ENCODE assay signal across 8 mouse cellular contexts in the genomic region with DNA sequence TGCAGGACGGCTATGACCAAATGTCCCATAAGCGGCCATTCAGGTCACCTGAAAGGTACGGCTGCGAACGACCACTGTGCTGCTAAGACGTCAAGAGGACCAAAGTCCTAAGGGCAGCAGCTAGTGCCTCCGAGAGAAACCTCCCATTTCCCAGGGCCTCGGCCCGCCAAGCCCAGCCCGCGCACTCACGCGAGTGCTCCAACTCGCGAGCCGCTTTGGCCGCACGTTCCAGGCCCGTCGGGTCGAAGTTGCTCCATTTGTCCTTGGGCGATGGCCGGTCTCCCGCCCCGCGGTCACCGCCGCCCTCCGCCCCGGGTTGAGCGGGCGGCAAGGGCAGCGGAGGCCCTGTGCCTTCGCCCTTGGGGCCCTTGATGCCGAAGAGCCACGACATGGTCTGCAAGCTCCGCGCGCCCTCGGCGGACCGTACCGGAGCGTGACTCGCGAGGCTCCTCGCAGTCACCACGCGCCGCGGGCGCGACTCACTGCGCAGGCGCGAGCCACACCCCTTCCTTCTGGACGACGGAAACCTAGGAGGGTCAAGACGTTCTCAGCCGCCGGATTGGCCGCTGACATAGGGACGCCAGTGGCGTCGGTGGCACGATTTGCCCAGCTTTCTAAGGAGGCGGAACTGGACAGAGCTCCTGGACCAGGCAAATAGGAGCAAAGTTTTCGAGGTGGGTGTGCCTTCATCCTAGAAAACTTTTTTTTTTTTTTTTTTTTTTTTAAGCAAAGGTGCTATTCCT. TPM values are rescaled to one million over a fixed set of nuclear protein-coding genes. Genes with fewer than 3 reads are reported as not detected.
DNase-seq lines count a peak whose midpoint lies in the region; ATAC-seq and TF ChIP-seq lines count a peak whose summit lies in the region.

Atad3a (minus strand) TSS at position 481 of the 743 bp plus-strand sequence.

- peak within 1 kb of the TSS; percentile 30; the same call in 1 of the 2 replicates for H3K27ac ChIP-seq in CH12.LX (ENCODE audit: insufficient read depth, low read depth)
- no peak within 1 kb of the TSS for H3K27ac ChIP-seq in forebrain, embryonic 11.5 days (ENCODE audit: low read depth, low read length)
- peak within 1 kb of the TSS; percentile 88 for H3K27ac ChIP-seq in heart, embryonic 16.5 days (ENCODE audit: low read length)
- H3K27ac ChIP-seq in liver, embryonic 15.5 days (replicated peaks) = peak within 1 kb of the TSS; percentile 66
- H3K27ac ChIP-seq in neural tube, embryonic 12.5 days = no peak within 1 kb of the TSS

- TF ChIP-seq EP300 in CH12.LX (IDR thresholded peaks at IDR 0.05; ENCODE audit: low read length) = no peak

- peaks cover 22 to 36% of the 10 kb centered on the region in 2 experiments for H3K36me3 ChIP-seq in CH12.LX (replicated peaks in 1 of 2; ENCODE audit: control insufficient read depth in 1 of 2, insufficient read depth in 1 of 2, low read length in 1 of 2)
- no peaks in the 10 kb centered on the region; the same call in 1 of the 2 replicates for H3K36me3 ChIP-seq in forebrain, embryonic 11.5 days (ENCODE audit: control insufficient read depth, insufficient read depth, low read length)
- peaks cover 9% of the 10 kb centered on the region for H3K36me3 ChIP-seq in heart, embryonic 16.5 days (ENCODE audit: control insufficient read depth, insufficient read depth)
- peaks cover 23% of the 10 kb centered on the region for H3K36me3 ChIP-seq in liver, embryonic 15.5 days (replicated peaks)
- peaks cover 15% of the 10 kb centered on the region for H3K36me3 ChIP-seq in neural tube, embryonic 12.5 days

- H3K4me1 ChIP-seq in CH12.LX (ENCODE audit: control insufficient read depth in 1 of 2, insufficient read depth in 2 of 2) = peaks cover 14 to 24% of the 10 kb centered on the region in 2 experiments
- peaks cover 10% of the 10 kb centered on the region for H3K4me1 ChIP-seq in forebrain, embryonic 11.5 days (replicated peaks; ENCODE audit: control insufficient read depth, insufficient read depth, low read length)
- peaks cover 34% of the 10 kb centered on the region for H3K4me1 ChIP-seq in heart, embryonic 16.5 days (ENCODE audit: control insufficient read depth, insufficient read depth, low read length)
- H3K4me1 ChIP-seq in liver, embryonic 15.5 days (replicated peaks) = peaks cover 41% of the 10 kb centered on the region
- H3K4me1 ChIP-seq in neural tube, embryonic 12.5 days = peaks cover 26% of the 10 kb centered on the region

- no peak for TF ChIP-seq RAD21 in CH12.LX (IDR thresholded peaks at IDR 0.05; ENCODE audit: low read depth, low read length)

- dilution Hi-C loops in CH12.LX (cut with MboI; ENCODE audit: extremely low pct_ligation_motif_present, extremely low pct_unique_long_range_greater_than_20kb, low sequenced_read_pairs) = no loop called here

- no peak for TF ChIP-seq CTCF in CH12.LX (conservative IDR thresholded peaks at IDR 0.05 in 1 of 2, IDR thresholded peaks at IDR 0.05 in 1 of 2; ENCODE audit: low read depth in 2 of 2, low read length in 2 of 2)

- in situ Hi-C loops in CH12.LX (cut with MboI; ENCODE audit: low pct_ligation_motif_present, low pct_unique_long_range_greater_than_20kb, low sequenced_read_pairs) = no loop called here

- H3K9me3 ChIP-seq in CH12.LX (replicated peaks; ENCODE audit: low read length) = no peaks in the 10 kb centered on the region
- no peaks in the 10 kb centered on the region for H3K9me3 ChIP-seq in forebrain, embryonic 11.5 days (ENCODE audit: control insufficient read depth, low read length)
- no peaks in the 10 kb centered on the region for H3K9me3 ChIP-seq in heart, embryonic 16.5 days (replicated peaks; ENCODE audit: control insufficient read depth, low read length)
- no peaks in the 10 kb centered on the region for H3K9me3 ChIP-seq in liver, embryonic 15.5 days (replicated peaks)
- H3K9me3 ChIP-seq in neural tube, embryonic 12.5 days = no peaks in the 10 kb centered on the region

- H3K27me3 ChIP-seq in CH12.LX (replicated peaks) = no peaks in the 10 kb centered on the region
- H3K27me3 ChIP-seq in forebrain, embryonic 11.5 days (ENCODE audit: control insufficient read depth, insufficient read depth, low read length) = no peaks in the 10 kb centered on the region
- H3K27me3 ChIP-seq in heart, embryonic 16.5 days (ENCODE audit: control insufficient read depth, insufficient read depth, low read length) = no peaks in the 10 kb centered on the region
- H3K27me3 ChIP-seq in liver, embryonic 15.5 days = no peaks in the 10 kb centered on the region
- H3K27me3 ChIP-seq in neural tube, embryonic 12.5 days (replicated peaks) = no peaks in the 10 kb centered on the region

- H3K4me2 ChIP-seq in CH12.LX (ENCODE audit: insufficient read depth, low read depth, poor library complexity, severe bottlenecking) = peak within 1 kb of the TSS; percentile 79
- peak within 1 kb of the TSS; percentile 91 for H3K4me2 ChIP-seq in forebrain, embryonic 11.5 days (ENCODE audit: low read depth, low read length, severe bottlenecking)
- peak within 1 kb of the TSS; percentile 99 for H3K4me2 ChIP-seq in heart, embryonic 16.5 days (ENCODE audit: low read depth, low read length)
- H3K4me2 ChIP-seq in liver, embryonic 15.5 days = peak within 1 kb of the TSS; percentile 99
- H3K4me2 ChIP-seq in neural tube, embryonic 12.5 days (replicated peaks) = peak within 1 kb of the TSS; percentile 97

- H3K4me3 ChIP-seq in CH12.LX (replicated peaks in 1 of 3; ENCODE audit: low read depth in 2 of 3, low read length in 2 of 3, poor library complexity in 1 of 3) = peak within 1 kb of the TSS; percentile 62 to 98 (median 84)
- H3K4me3 ChIP-seq in forebrain, embryonic 11.5 days (ENCODE audit: low read depth, low read length) = peak within 1 kb of the TSS; percentile 81
- H3K4me3 ChIP-seq in heart, embryonic 16.5 days (ENCODE audit: low read length) = peak within 1 kb of the TSS; percentile 84
- peak within 1 kb of the TSS; percentile 78 for H3K4me3 ChIP-seq in liver, embryonic 15.5 days (replicated peaks)
- peak within 1 kb of the TSS; percentile 84 for H3K4me3 ChIP-seq in neural tube, embryonic 12.5 days

- peak; percentile 97 for ATAC-seq in forebrain, embryonic 11.5 days (replicated peaks; ENCODE audit: low FRiP score)
- peak; percentile 93 for ATAC-seq in heart, embryonic 16.5 days (replicated peaks; ENCODE audit: extremely low read depth, insufficient read depth, low FRiP score)
- ATAC-seq in liver, embryonic 15.5 days (ENCODE audit: insufficient read depth) = peak; percentile 96
- ATAC-seq in neural tube, embryonic 12.5 days (ENCODE audit: low FRiP score, low read depth) = peak; percentile 95

- H3K79me2 ChIP-seq in CH12.LX (replicated peaks; ENCODE audit: control insufficient read depth, extremely low read depth, insufficient read depth, poor library complexity, severe bottlenecking) = peaks cover 41% of the 10 kb centered on the region

- peak; percentile 96 for DNase-seq in CH12.LX (ENCODE audit: extremely low read depth)
- peak; percentile 93 for DNase-seq in c-Kit-positive CD71-positive TER-119-negative erythroid progenitor cells, embryonic 14.5 days (ENCODE audit: low read depth)
- DNase-seq in forebrain, embryonic 11.5 days (ENCODE audit: low spot score) = peak; percentile 98
- DNase-seq in kidney, postnatal 36 days = peak; percentile 97
- peak; percentile 96 for DNase-seq in telencephalon, adult 2 months (ENCODE audit: low read depth, low spot score)

- 0% methylated on average over 68 of the region's 68 CpGs for WGBS in forebrain, embryonic 11.5 days
- under 1% methylated on average over 68 of the region's 68 CpGs for WGBS in heart, embryonic 16.5 days
- WGBS in liver, embryonic 15.5 days (ENCODE audit: insufficient replicate concordance) = under 1% methylated on average over 68 of the region's 68 CpGs
- under 1% methylated on average over 68 of the region's 68 CpGs for WGBS in neural tube, embryonic 12.5 days

- peak; percentile 88 for TF ChIP-seq POLR2A in CH12.LX (IDR thresholded peaks at IDR 0.05; ENCODE audit: low read depth, low read length)

- peak within 1 kb of the TSS; percentile 84 for H3K9ac ChIP-seq in CH12.LX (ENCODE audit: insufficient read depth, low read depth)
- H3K9ac ChIP-seq in forebrain, embryonic 11.5 days (ENCODE audit: low read length) = peak within 1 kb of the TSS; percentile 76
- H3K9ac ChIP-seq in heart, embryonic 16.5 days (ENCODE audit: low read length) = peak within 1 kb of the TSS; percentile 88
- peak within 1 kb of the TSS; percentile 84 for H3K9ac ChIP-seq in liver, embryonic 15.5 days
- peak within 1 kb of the TSS; percentile 78 for H3K9ac ChIP-seq in neural tube, embryonic 12.5 days

TF ChIP-seq in CH12.LX, 34 proteins besides CTCF, POLR2A, EP300 and RAD21 (continues in another document):
- TF ChIP-seq KAT2A (IDR thresholded peaks at IDR 0.05; ENCODE audit: insufficient replicate concordance, low read length) (peak; percentile 81; the same call in 1 of the 2 replicates), IRF4 (IDR thresholded peaks at IDR 0.05; ENCODE audit: low read depth, low read length) (no peak), MAX (IDR thresholded peaks at IDR 0.05; ENCODE audit: low read length) (peak; percentile 96), SIN3A (IDR thresholded peaks at IDR 0.05; ENCODE audit: low read length) (0 out of 2 replicates have a peak, but pooled peaks have one; percentile 45), MEF2A (IDR thresholded peaks at IDR 0.05; ENCODE audit: borderline replicate concordance, low read depth, low read length) (peak; percentile 69), ZC3H11A (IDR thresholded peaks at IDR 0.05; ENCODE audit: low read depth, low read length) (no peak), E2F4 (IDR thresholded peaks at IDR 0.05; ENCODE audit: insufficient replicate concordance, low read depth, low read length) (no peak), ZNF384 (IDR thresholded peaks at IDR 0.05; ENCODE audit: low read depth, low read length) (peak; percentile 95), POLR2AphosphoS2 (IDR thresholded peaks at IDR 0.05; ENCODE audit: low read depth, low read length) (peak; percentile 37; the same call in 1 of the 2 replicates), TBP (conservative IDR thresholded peaks at IDR 0.05; ENCODE audit: low read depth, low read length) (peak; percentile 59; the same call in 1 of the 2 replicates), CHD1 (IDR thresholded peaks at IDR 0.05; ENCODE audit: low read depth, low read length) (no peak), HCFC1 (IDR thresholded peaks at IDR 0.05; ENCODE audit: low read depth, low read length) (peak; percentile 86), SMC3 (IDR thresholded peaks at IDR 0.05; ENCODE audit: low read depth, low read length) (no peak), PAX5 (IDR thresholded peaks at IDR 0.05; ENCODE audit: low read length) (no peak)

RNA-seq across cellular contexts. Expression of gene Atad3a, which starts in this region (rescaled TPM):
- 154 and 175 TPM in 2 replicates for total RNA-seq in CH12.LX (2012; rRNA removed)
- 133 and 135 TPM in 2 replicates for total RNA-seq in CH12.LX (2014; rRNA removed)
- 182 and 216 TPM in 2 replicates for polyA plus RNA-seq in CH12.LX (2012; ENCODE audit: insufficient read length, low read depth)
- 104 and 115 TPM in 2 replicates for polyA plus RNA-seq in forebrain, embryonic 11.5 days (2014; fragmentation: Nextera tagmentation; extraction: Ambion mirVana)
- polyA plus RNA-seq in heart, embryonic 16.5 days (2015; fragmentation: Nextera tagmentation; extraction: Ambion mirVana) = 123 TPM in 2 replicates
- 47.9 and 56.5 TPM in 2 replicates for polyA plus RNA-seq in liver, embryonic 15.5 days (2015; fragmentation: Nextera tagmentation; extraction: Ambion mirVana)
- 85.2 and 90.7 TPM in 2 replicates for polyA plus RNA-seq in neural tube, embryonic 12.5 days (2016; fragmentation: Nextera tagmentation; extraction: Ambion mirVana)

Comparison
In these comparisons a context has a peak if more than half of its experiments do, and no peak if none do; other contexts are left out.
1. H3K27ac ChIP-seq: peak in CH12.LX (single experiment), heart, embryonic 16.5 days (single experiment) and liver, embryonic 15.5 days (single experiment); none in forebrain, embryonic 11.5 days (single experiment) and neural tube, embryonic 12.5 days (single experiment).
2. Peak in every context shown above with its lines, with median percentiles within 50 percentile points of each other: DNase-seq, H3K4me2 ChIP-seq, H3K4me3 ChIP-seq, H3K9ac ChIP-seq and ATAC-seq.